Mouse (Mus musculus): ENCODE results near the gene Ttc28.

DNA sequence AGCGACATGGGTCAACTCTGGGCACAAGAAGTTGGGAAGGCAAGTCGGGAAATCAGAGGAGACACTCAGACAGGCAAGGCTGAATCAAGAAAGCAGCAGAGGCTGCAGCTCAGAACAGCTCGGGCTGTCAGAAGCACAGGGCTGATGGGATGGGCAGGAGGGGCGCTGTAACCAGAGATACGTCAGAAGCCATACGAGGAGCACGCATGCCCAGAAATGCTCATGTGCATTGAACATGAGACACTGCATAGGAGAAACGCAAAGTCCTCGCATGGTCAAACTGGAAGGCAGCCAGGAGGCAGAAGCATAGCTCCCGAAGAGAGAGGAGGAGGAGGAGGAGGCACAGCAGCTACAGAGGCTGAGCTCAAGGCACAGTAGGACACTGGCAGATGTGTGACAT, 412.0 kb downstream of the Ttc28 start:
- TF ChIP-seq CTCF (IDR thresholded peaks at IDR 0.05; ENCODE audit: extremely low read depth, insufficient read depth, insufficient read length, insufficient replicate concordance), result no peak
- TF ChIP-seq POLR2A (IDR thresholded peaks at IDR 0.05; ENCODE audit: low read depth, low read length), result no peak

Data from spleen, adult 2 months (tissue).